Mouse (Mus musculus) gonadal fat pad, adult 2 months (tissue): ENCODE data around the gene Zdhhc1. TPM values are rescaled to one million over a fixed set of nuclear protein-coding genes. Genes with fewer than 3 reads are reported as not detected.

Experiments
- DNase-seq: peaks from one replicate; pipeline ENCODE4 v3.0.0-alpha.2; 2012; ENCODE audit warnings: low read depth
- polyA plus RNA-seq: library from polyadenylated mRNA; depleted of rRNA; stranded (reverse); fragments of >200 nt; gene quantifications from 2 replicates; pipeline ENCODE4 v1.2.3, GENCODE M21; 2012

Gene Zdhhc1
- polyA plus RNA-seq, 1 experiment: 37.2 TPM

DNA sequence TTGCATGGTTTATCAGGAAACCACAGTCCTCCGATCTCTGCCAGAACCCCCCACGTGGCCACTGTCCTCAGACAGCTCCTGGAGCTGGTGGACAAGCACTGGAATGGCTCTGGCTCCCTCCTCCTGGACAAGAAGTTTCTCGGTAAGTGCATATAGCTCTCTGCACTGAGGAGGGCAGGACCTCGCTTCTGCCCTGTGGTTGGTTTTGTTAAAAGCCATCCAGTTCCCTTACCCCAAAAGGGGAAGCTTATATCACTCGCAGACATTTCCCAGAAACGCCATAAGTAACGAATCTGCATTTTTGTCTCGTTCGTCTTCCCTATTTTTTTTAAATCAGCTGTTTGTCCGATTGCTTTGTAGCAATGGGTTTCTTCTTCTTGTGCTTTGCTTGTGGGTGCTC is 41.5 kb downstream of the Zdhhc1 start:
- no peak for DNase-seq

DNA sequence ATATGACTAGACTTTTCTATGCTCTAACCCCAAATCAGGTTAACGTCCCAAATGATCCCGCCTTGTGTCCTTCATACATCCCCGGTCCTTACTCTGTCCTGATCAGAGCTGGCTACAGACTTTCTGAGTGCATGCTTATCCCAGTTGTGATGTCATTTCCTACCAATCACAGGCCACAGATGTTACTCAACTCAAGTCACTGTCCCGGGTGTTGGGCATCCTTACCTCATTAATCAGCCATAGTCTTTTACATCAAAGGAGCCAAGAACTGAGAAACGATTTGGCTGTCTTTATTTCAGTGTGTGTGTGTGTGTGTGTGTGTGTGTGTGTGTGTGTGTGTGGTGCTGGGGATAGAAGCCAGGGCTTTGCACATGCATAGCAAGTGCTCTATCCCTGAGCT is 42.6 kb downstream of the Zdhhc1 start:
- DNase-seq: no peak

DNA sequence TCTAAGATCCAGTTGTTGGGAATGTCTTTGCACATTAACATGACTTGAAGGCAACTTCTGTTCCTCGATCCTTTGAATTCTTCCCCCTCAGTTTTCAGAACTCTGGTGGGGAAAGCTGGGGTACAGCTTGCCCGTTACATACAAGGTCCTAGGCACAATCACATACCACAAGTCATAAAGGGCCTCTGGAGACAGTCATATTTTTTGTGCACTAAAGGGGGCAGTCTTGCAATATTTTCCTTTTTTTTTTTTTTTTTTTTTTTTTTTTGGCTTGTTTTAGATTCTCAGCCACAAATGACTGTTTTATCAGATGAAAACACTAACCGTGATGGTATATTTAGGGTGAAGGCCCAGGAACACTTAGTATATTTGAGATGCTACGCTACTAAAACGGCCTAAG is 43.4 kb downstream of the Zdhhc1 start:
- no peak for DNase-seq

DNA sequence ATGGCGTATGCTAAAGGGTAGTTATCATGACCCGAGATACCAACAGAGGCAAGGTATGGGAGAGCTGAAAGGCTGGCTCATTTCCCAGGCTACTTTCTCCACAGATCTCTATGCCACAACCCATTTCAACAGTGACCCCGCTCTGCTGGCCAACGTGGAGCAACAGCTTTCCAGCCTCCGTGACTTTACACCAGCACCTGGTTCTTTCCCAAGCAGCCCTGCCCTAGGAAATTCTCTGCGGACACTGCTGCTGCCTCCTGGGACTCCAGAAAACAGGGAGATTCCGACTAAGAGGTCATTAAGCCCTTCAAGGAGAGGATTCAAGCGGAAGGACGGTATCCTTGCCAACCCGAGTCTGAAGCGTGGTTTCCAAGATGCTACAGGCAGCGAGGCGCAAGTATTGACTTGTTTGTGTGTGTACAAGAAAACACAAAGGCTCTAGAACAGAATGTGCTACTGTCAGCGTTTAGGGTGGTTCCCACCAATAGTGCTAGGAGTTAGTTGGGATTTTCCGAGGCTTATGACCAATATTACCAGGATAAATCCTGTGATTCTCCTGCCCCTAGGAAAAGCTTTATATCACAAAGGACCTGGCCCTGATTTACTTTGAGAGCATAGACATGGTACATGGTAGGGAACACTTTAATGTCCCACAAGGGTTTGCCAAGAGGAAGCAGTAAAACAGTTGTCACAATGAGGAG is 44.6 kb downstream of the Zdhhc1 start:
- DNase-seq: peak; percentile 96

DNA sequence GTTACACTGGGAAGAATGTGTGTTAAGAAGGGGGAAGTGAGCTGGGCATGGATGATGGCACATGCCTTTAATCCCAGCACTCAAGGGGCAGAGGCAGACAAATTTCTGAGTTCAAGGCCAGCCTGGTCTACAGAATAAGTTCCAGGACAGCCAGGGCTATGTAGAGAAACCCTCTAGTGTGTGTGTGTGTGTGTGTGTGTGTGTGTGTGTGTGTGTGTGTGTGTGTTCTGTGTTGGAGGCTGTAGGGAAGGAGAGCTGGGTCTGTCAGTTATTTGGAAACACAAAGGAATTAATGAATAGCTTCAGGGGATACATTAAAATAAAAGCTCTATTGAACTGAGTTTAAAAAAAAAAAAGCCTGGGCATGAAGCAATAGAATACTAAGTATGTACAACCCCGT is 45.7 kb downstream of the Zdhhc1 start:
- no peak for DNase-seq

- DNase-seq: no peak
These were observed 48.1 kb downstream of the Zdhhc1 start for GRCm38 (mm10) chr8:105448596-105448995.

DNA sequence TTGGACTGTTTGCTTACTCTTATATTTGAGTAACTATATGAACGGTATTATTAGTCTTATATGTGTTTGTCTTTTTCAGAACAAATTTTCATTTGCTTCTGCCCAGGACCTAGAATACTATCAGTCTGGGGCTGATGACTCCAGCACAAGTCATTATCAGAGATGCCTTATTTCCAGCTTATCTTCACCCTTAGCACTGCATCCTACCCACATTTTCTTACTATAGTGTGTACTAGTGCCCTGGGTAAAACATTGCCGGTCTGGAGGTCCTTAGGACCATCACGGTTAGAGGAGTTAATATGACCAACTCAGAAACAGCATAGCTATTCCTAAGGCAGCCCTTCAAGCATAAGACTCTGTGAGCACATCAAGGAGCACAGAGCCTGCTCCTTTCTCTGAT is 48.5 kb downstream of the Zdhhc1 start:
- no peak for DNase-seq

GRCm38 (mm10) chr8:105446127-105446552 is 50.6 kb downstream of the Zdhhc1 start:
- no peak for DNase-seq

GRCm38 (mm10) chr8:105445296-105446126 is 51.2 kb downstream of the Zdhhc1 start:
- no peak for DNase-seq

- DNase-seq: no peak
These were observed 54.0 kb downstream of the Zdhhc1 start for GRCm38 (mm10) chr8:105442661-105443060.

DNA sequence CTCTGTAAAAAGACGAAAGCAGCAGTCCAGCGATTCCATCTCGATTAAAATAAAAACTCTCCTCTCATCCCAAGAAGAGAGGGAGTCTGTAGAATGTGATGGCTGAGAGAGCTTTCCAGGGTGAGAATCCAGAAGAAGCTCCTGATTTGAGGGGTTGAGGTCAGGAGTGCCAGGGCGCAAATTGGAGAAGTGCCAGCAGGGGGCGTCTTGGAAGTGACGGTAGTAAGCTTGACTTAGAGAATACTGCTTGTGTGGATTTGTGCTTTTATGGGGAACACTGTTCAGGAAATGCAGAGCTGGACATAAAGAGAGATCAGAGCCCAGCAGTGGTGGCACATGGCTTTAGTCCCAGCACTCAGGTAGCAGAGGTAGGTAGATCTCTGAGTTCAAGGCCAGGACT is 55.3 kb downstream of the Zdhhc1 start:
- no peak for DNase-seq

GRCm38 (mm10) chr8:105438865-105439264 is 57.8 kb downstream of the Zdhhc1 start:
- no peak for DNase-seq

DNA sequence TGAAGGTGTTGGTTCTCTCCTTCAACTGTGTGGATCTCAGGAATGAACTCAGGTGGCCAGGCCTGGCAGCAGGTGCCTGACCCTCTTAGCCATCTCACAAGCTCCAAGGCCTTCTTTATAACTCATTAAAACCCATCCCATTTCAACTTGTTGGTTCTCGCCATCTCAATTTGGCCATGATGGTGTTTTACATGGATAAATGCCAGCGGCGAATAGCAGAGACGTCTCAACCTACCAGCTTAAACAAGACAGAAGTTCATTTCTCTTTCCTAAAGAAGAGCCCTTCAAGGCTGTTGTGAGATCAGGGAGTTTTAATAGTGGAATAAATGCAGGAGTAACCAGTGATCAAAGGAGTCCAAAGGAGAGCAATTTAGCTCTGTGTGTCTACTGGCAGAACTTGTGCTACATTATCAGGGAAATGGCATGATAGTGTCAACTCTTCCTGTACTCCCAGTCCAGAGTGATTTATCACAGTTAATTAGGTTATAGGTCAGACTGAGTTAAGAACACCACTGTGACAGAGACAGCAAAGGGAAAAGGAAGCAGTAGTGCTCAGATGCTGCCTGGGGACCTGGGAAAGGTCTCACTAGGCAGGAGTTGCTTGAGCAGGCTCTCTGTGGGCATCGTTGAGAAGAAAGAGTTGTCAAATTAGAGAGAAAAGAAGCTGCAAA is 59.5 kb downstream of the Zdhhc1 start:
- DNase-seq: peak; percentile 94

GRCm38 (mm10) chr8:105436218-105436617 is 60.5 kb downstream of the Zdhhc1 start:
- peak; percentile 93 for DNase-seq

GRCm38 (mm10) chr8:105434136-105434535 is 62.6 kb downstream of the Zdhhc1 start:
- no peak for DNase-seq

DNA sequence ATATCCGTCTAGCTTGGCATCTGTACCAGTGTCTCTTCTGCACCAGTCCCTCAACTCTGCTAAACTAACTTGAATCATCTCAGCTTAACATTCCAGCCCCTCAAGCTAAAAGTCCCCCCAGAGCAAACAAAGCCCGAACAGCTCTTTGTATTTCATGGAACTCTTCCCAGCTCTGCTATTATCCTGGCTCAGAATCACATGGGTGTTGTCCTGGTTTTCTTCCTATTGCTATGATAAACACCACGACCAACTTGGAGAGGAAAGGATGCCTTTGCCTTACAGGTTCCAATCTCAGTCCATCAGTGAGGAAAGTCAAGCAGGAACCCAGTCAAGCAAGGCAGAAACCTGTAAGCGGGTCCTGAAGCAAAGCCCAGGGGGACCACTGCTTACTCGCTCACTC is 63.2 kb downstream of the Zdhhc1 start:
- no peak for DNase-seq

DNA sequence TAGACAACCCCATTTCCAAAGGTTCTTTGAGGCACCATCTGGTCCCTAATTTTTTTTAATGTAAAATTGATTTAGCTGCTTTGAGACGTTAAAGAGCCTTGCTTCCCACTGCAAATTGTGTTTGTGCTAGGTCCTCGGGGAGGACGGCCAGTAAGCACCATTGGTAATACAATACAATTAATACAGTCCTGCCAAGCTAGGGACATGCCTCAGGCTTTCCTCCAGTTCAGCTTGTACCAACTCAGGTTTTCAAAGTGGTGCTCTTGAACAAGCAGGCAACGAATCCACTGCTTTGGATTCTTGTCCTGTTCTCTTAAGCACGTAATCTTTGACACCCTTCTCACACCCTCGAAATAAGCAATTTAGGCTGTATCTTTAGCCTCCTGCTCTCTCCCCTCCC is 63.7 kb downstream of the Zdhhc1 start:
- no peak for DNase-seq

DNA sequence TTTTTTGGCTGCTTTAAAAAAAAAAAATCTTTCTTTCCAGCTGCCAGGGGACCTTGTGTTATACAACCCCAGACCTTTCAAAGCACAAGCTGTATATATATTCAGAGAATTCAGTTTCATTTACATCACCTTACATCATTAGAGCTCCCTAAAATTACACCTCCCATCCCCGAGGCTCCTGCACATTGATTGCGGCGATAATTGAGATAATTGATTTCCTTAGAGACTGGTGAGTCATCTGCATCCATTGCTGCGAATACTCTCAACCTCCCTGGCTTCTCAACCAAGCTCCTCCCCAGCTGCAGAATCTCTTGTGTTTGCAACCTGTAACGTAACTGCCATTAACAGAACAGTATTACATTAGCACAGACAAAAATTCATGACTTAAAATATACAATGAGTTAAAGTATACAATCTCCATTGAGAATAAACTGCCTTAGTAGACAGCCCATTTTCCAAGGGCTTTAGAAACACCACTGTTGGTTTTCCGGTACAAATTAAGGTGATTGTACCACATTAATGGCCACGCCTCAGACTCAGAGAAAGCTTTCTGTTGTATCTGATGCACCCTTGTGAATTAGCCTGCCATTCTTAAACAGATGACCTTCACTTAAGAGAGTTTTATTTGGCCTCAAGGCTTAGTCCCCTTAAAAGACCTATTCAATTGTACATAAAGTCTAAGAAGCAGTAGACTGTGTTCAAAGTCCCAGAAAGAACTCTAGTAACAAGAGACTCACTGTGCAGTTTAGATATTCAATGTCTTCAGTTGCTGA is 64.8 kb downstream of the Zdhhc1 start:
- DNase-seq: no peak

- DNase-seq: no peak
These were observed 69.8 kb downstream of the Zdhhc1 start for GRCm38 (mm10) chr8:105426878-105427277.
